Mouse (Mus musculus) ES-E14 (cell line): ENCODE measurements at regions not wholly inside any gene's neighbourhood (a gene's known extent, or its start where the extent isn't known, plus 50 kb on each side); places are given as distances from the start of the nearest gene placed in this dataset.

Source experiments
- DNase-seq: peaks from one replicate; pipeline ENCODE4 v3.0.0-alpha.2; 2013; ENCODE audit warnings: low read depth, low spot score
- H3K27ac ChIP-seq: 2 replicates; pipeline ENCODE4 v1.5.1; 2012; ENCODE audit warnings: low read depth, mild to moderate bottlenecking, low read length, moderate library complexity, mixed read lengths; ENCODE audit not compliant: poor library complexity, insufficient read depth, severe bottlenecking
- H3K36me3 ChIP-seq: 2 replicates; pipeline ENCODE4 v1.6.1; 2012; ENCODE audit warnings: mild to moderate bottlenecking, low read length, moderate library complexity, mixed read lengths; ENCODE audit not compliant: control insufficient read depth, poor library complexity, insufficient read depth, severe bottlenecking
- H3K4me1 ChIP-seq, 2 experiments: fragments of 150-350 bp in 1 of 2; sonication (generic) in 1 of 2; 2 replicates each; pipeline ENCODE4 v1.6.1; 2012; ENCODE audit warnings: low read length in 2 of 2, mild to moderate bottlenecking in 1 of 2, mixed read lengths in 1 of 2; ENCODE audit not compliant: control insufficient read depth in 2 of 2, insufficient read depth in 2 of 2, poor library complexity in 1 of 2
- H3K4me3 ChIP-seq, 2 experiments: fragments of 150-350 bp in 1 of 2; sonication (generic) in 1 of 2; 2 replicates each; pipeline ENCODE4 v1.5.1; 2012; ENCODE audit warnings: low read length in 2 of 2, low read depth in 1 of 2, mild to moderate bottlenecking in 1 of 2, mixed read lengths in 1 of 2; ENCODE audit not compliant: insufficient read depth in 1 of 2, poor library complexity in 1 of 2, severe bottlenecking in 1 of 2
- H3K9ac ChIP-seq: 2 replicates; pipeline ENCODE4 v1.6.1; 2012; ENCODE audit warnings: low read depth, mild to moderate bottlenecking, low read length, mixed read lengths; ENCODE audit not compliant: poor library complexity, insufficient read depth, severe bottlenecking
- H3K9me3 ChIP-seq: fragments of 150-350 bp; sonication (generic); 2 replicates; pipeline ENCODE4 v1.6.1; 2012; ENCODE audit warnings: low read depth, mild to moderate bottlenecking, low read length; ENCODE audit not compliant: control insufficient read depth, insufficient read depth
- CHD2 ChIP-seq: IDR thresholded peaks from 2 replicates; pipeline ENCODE4 v1.6.1; 2014; ENCODE audit warnings: mild to moderate bottlenecking, low read depth, low read length, inconsistent platforms
- HCFC1 ChIP-seq: IDR thresholded peaks from 2 replicates; pipeline ENCODE4 v1.6.1; 2012; ENCODE audit warnings: low read length, inconsistent platforms, borderline replicate concordance; ENCODE audit not compliant: insufficient read depth
- MAFK ChIP-seq: IDR thresholded peaks from 2 replicates; pipeline ENCODE4 v1.6.1; 2014; ENCODE audit warnings: mild to moderate bottlenecking, low read depth, low read length, inconsistent platforms; ENCODE audit not compliant: insufficient read depth
- ZC3H11A ChIP-seq: IDR thresholded peaks from 2 replicates; pipeline ENCODE4 v1.6.1; 2012; ENCODE audit warnings: low read depth, mild to moderate bottlenecking, inconsistent platforms, low read length, borderline replicate concordance
- ZNF384 ChIP-seq: IDR thresholded peaks from 2 replicates; pipeline ENCODE4 v1.6.1; 2012; ENCODE audit warnings: low read depth, low read length, inconsistent platforms
- in situ Hi-C, 2 experiments: fragments of 600-800 bp; cut with MboI; formaldehyde crosslinking; loops; one replicate each; pipeline ENCODE4 v1.15.1; 2025; ENCODE audit warnings: low sequenced_read_pairs in 2 of 2, inconsistent platforms in 1 of 2; ENCODE audit not compliant: unreplicated experiment in 2 of 2

GRCm38 (mm10) chr13:53815629-53816028, 239.9 kb downstream of the Drd1 start:
- Histone ChIP-seq H3K27ac (no peak overlapping the region), H3K36me3 (no peaks in the 10 kb centered on the region), H3K9ac (no peak overlapping the region), H3K9me3 (no peaks in the 10 kb centered on the region), H3K4me3 (no peak overlapping the region), H3K4me1 (no peaks in the 10 kb centered on the region)
- no peak for DNase-seq
- TF ChIP-seq ZC3H11A, result no peak
- TF ChIP-seq CHD2, result no peak
- TF ChIP-seq ZNF384, result no peak
- TF ChIP-seq HCFC1, result no peak
- no peak for TF ChIP-seq MAFK
- in situ Hi-C loops, result no loop called here

DNA sequence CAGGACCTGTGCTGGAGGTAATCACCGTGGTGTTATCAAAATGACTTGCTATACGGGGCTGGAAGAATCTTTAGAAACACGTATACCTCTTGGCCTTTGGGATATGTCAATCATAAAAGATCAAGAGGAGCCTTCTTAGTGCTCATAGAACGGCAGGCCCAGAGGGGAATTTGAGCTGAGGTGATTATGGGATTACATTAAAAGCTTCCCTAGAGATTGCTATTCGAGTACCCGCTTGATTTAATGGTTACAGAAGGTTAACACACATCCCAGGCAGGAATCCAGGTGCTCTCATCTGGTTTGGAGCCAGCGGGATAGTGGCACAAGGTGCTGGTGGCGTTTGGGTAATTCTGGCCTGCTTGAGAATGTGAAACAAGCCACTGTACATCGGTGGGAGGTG, 241.4 kb downstream of the Drd1 start:
- in situ Hi-C loops, result no loop called here

GRCm38 (mm10) chr13:53811862-53812261, 243.6 kb downstream of the Drd1 start:
- Histone ChIP-seq H3K9ac (no peak overlapping the region), H3K4me1 (0 out of 4 replicates have a peak, but pooled peaks cover 0 to 2% of the 10 kb centered on the region in 2 experiments), H3K9me3 (no peaks in the 10 kb centered on the region), H3K36me3 (no peaks in the 10 kb centered on the region), H3K4me3 (no peak overlapping the region), H3K27ac (no peak overlapping the region)
- in situ Hi-C loops, result no loop called here
- TF ChIP-seq CHD2 (no peak), ZNF384 (no peak), HCFC1 (no peak), ZC3H11A (0 out of 2 replicates have a peak, but pooled peaks have one; percentile 31), MAFK (no peak)
- DNase-seq, result peak; percentile 72

More for the DNA sequence above, 241.4 kb downstream of the Drd1 start:
- DNase-seq, result no peak
- Histone ChIP-seq H3K9ac (no peak overlapping the region), H3K36me3 (no peaks in the 10 kb centered on the region), H3K9me3 (no peaks in the 10 kb centered on the region), H3K4me3 (no peak overlapping the region), H3K27ac (no peak overlapping the region), H3K4me1 (no peaks in the 10 kb centered on the region)
- TF ChIP-seq HCFC1 (no peak), CHD2 (no peak), MAFK (no peak), ZC3H11A (no peak), ZNF384 (no peak)

DNA sequence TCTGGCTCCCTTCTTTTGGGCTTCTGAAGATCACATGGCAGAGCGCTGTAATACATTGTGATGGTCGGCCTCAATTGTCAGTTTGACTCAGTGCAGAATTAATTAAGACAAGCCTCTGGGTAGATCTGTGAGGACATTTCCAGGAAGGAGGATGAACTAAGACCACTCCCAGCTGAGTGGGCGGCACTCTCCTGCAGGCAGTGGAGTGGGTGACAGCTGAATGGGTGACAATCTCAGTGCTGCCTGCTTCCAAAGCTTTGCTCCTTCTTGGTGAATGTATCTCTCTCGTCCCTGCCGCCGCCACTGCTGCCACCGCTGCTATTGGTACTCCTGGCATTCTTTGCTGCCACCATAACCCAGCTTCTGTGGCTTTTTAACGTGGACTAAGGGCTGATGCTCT, 244.4 kb downstream of the Drd1 start:
- no peaks in the 10 kb centered on the region for H3K36me3 ChIP-seq
- H3K4me1 ChIP-seq, result 0 out of 4 replicates have a peak, but pooled peaks cover 0 to 2% of the 10 kb centered on the region in 2 experiments
- in situ Hi-C loops, result no loop called here
- H3K9me3 ChIP-seq, result no peaks in the 10 kb centered on the region
- no peak for TF ChIP-seq MAFK
- no peak for TF ChIP-seq ZNF384
- no peak for TF ChIP-seq CHD2
- TF ChIP-seq HCFC1, result no peak
- no peak for TF ChIP-seq ZC3H11A
- H3K9ac ChIP-seq, result no peak overlapping the region
- no peak overlapping the region for H3K27ac ChIP-seq
- H3K4me3 ChIP-seq, result no peak overlapping the region; a peak in 1 of 4 replicates
- DNase-seq, result no peak

GRCm38 (mm10) chr13:53807791-53808525, 247.5 kb downstream of the Drd1 start:
- Histone ChIP-seq H3K27ac (no peak overlapping the region), H3K4me3 (no peak overlapping the region), H3K9me3 (no peaks in the 10 kb centered on the region), H3K9ac (no peak overlapping the region), H3K4me1 (0 out of 4 replicates have a peak, but pooled peaks cover 0 to 2% of the 10 kb centered on the region in 2 experiments), H3K36me3 (no peaks in the 10 kb centered on the region)
- DNase-seq, result no peak
- TF ChIP-seq MAFK (no peak), CHD2 (no peak), ZC3H11A (no peak)
- in situ Hi-C loops, result no loop called here
